Mouse (Mus musculus): ENCODE data around the gene Epb41l1.
"Not testable (repeated sequence)": the region's sequence is repeated elsewhere in the genome, so short reads cannot be mapped to it uniquely, and the experiment has no call there.

The Epb41l1 gene

GRCm38 (mm10) chr2:156488166-156488814, 67.6 kb downstream of the Epb41l1 start:
- DNase-seq, result no peak

GRCm38 (mm10) chr2:156490176-156490575, 69.5 kb downstream of the Epb41l1 start:
- DNase-seq, result peak; percentile 63

- DNase-seq, result no peak
These were observed 71.1 kb downstream of the Epb41l1 start for GRCm38 (mm10) chr2:156491796-156492195.

GRCm38 (mm10) chr2:156493766-156494165, 73.1 kb downstream of the Epb41l1 start:
- no peak for DNase-seq

GRCm38 (mm10) chr2:156494465-156494864, 73.8 kb downstream of the Epb41l1 start:
- DNase-seq, result peak; percentile 49

GRCm38 (mm10) chr2:156494875-156495274, 74.2 kb downstream of the Epb41l1 start:
- DNase-seq, result no peak

GRCm38 (mm10) chr2:156496816-156497566, 76.3 kb downstream of the Epb41l1 start:
- no peak for DNase-seq

- DNase-seq, result peak; percentile 55
These were observed 77.2 kb downstream of the Epb41l1 start for GRCm38 (mm10) chr2:156497915-156498314.

GRCm38 (mm10) chr2:156501025-156501424, 80.3 kb downstream of the Epb41l1 start:
- DNase-seq, result no peak

GRCm38 (mm10) chr2:156505533-156505932, 84.8 kb downstream of the Epb41l1 start:
- no peak for DNase-seq

- DNase-seq, result peak; percentile 47
These were observed 91.3 kb downstream of the Epb41l1 start for GRCm38 (mm10) chr2:156512028-156512427.

GRCm38 (mm10) chr2:156512561-156512960, 91.9 kb downstream of the Epb41l1 start:
- no peak for DNase-seq

GRCm38 (mm10) chr2:156515102-156515501, 94.4 kb downstream of the Epb41l1 start:
- DNase-seq, result no peak

- peak; percentile 72 for DNase-seq
These were observed 95.0 kb downstream of the Epb41l1 start for GRCm38 (mm10) chr2:156515565-156516185.

- not testable (repeated sequence) for DNase-seq
These were observed 96.0 kb downstream of the Epb41l1 start for GRCm38 (mm10) chr2:156516678-156517077.

- peak; percentile 56 for DNase-seq
These were observed 97.6 kb downstream of the Epb41l1 start for GRCm38 (mm10) chr2:156518306-156518705.

GRCm38 (mm10) chr2:156519584-156519983, 98.9 kb downstream of the Epb41l1 start:
- DNase-seq, result no peak

- no peak for DNase-seq
These were observed 102.3 kb downstream of the Epb41l1 start for GRCm38 (mm10) chr2:156522994-156523393.

- DNase-seq, result no peak
These were observed 103.4 kb downstream of the Epb41l1 start for GRCm38 (mm10) chr2:156524078-156524477.

- DNase-seq, result no peak
These were observed 109.0 kb downstream of the Epb41l1 start for GRCm38 (mm10) chr2:156529726-156530125.

GRCm38 (mm10) chr2:156533160-156533559, 112.5 kb downstream of the Epb41l1 start:
- no peak for DNase-seq

GRCm38 (mm10) chr2:156538817-156539555, 118.3 kb downstream of the Epb41l1 start:
- DNase-seq, result no peak

- DNase-seq, result no peak
These were observed 120.3 kb downstream of the Epb41l1 start for GRCm38 (mm10) chr2:156540991-156541390.
